Comparison of ENCODE assay signal across 9 mouse cellular contexts in the genomic region with DNA sequence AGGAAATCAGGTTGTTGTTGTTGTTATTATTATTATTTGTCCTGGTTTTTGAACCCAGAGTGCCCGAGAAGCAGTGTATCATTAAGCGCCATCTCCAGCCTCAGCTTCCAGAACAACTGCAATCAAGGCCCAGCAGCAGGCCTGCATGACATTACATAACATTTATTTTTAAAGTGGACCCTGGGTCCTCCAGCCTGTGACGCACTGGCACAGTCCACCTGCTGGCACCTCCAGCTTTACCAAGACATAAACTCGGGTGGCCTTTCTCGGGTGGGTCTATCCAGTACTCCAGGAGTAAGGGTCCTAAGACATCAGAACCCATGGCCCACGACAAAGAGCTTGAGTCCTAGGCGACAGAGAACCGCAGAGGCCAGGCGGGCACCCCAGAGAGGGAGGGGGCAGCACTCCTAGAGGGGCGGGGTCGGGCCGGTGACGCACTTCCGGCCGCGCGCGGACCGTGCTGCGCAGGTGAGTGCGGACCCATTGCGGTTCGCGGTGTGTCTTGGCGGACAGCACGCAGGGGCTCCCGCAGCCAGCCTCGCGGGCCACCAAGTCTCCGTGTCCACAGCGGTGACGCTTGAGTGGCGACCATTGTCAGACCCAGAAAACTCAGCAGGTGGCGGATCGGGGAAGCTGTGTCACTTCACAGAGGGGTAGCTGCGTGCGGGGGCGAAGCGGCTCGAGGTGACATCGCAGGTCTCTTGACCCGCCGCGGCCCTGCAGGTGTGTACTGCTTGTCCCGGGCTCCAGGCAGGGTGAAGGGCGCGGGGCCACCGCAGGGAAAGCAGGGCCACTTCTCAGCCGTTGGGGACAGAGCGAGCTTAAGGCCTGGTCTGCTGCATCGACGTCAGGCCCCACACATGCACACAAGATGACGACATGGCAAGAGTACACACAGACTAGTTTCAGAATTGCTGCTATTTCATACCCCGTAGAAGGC. TPM values are rescaled to one million over a fixed set of nuclear protein-coding genes. Genes with fewer than 3 reads are reported as not detected.
DNase-seq lines count a peak whose midpoint lies in the region; ATAC-seq and TF ChIP-seq lines count a peak whose summit lies in the region.
"Had no signal": no experiment of that assay in that cellular context is flagged by ENCODE, and none has a peak within 500 bp of the region (broad histone marks: within the 10 kb centered on the region; RNA-seq: fewer than 3 reads in every experiment).

Gene Zfp612, plus strand, starts transcription at position 465 of the 940 bp plus-strand sequence.

- H3K9me3 ChIP-seq in hindbrain, embryonic 16.5 days (ENCODE audit: control insufficient read depth, low read length) = no peaks in the 10 kb centered on the region

- no peaks in the 10 kb centered on the region; the same call in 1 of the 2 replicates for H3K27me3 ChIP-seq in hindbrain, embryonic 16.5 days (replicated peaks; ENCODE audit: control insufficient read depth, insufficient read depth, low read length)

- DNase-seq in cerebellum, postnatal 14 days = peak; percentile 89 to 90
- peak; percentile 72 to 73 for DNase-seq in frontal cortex, postnatal 36 days (ENCODE audit: low spot score in 2 of 2)
- DNase-seq in left cerebral cortex, adult 2 months (ENCODE audit: extremely low spot score in 1 of 2, low spot score in 2 of 2) = peak; percentile 78 to 81
- peak; percentile 62 for DNase-seq in lung, postnatal 36 days
- DNase-seq in right cerebral cortex, adult 18-20 months = peak; percentile 77

- 9% methylated on average over 37 of the region's 54 CpGs for WGBS in hindbrain, embryonic 16.5 days

- no peak for TF ChIP-seq CTCF in left cerebral cortex, adult 2 months (IDR thresholded peaks at IDR 0.05)

- peaks cover 15% of the 10 kb centered on the region for H3K36me3 ChIP-seq in hindbrain, embryonic 16.5 days (ENCODE audit: control insufficient read depth, insufficient read depth, low read length)

- H3K4me3 ChIP-seq in hindbrain, embryonic 16.5 days (ENCODE audit: low read length) = peak within 1 kb of the TSS; percentile 59
- peak within 1 kb of the TSS; percentile 61 for H3K4me3 ChIP-seq in left cerebral cortex, adult 2 months

- intact Hi-C loops in left cerebral cortex, adult 2 months (cut with DNase I) = loop anchor here (5.0 kb wide), 1 partner anchor 138 kb away; the partner anchor contains the start of gene Cmtr2

- peak within 1 kb of the TSS; percentile 80 for H3K9ac ChIP-seq in hindbrain, embryonic 16.5 days (ENCODE audit: low read depth, low read length)

- no peak within 1 kb of the TSS; the same call in 1 of the 2 replicates for H3K27ac ChIP-seq in hindbrain, embryonic 16.5 days (ENCODE audit: low read depth, low read length)
- H3K27ac ChIP-seq in left cerebral cortex, adult 2 months = peak within 1 kb of the TSS; percentile 83
- H3K27ac ChIP-seq: macrophage had no signal

- ATAC-seq in activated CD4-positive, CD25-positive, alpha-beta regulatory T cell, adult 4 months = peak; percentile 54
- peak; percentile 96 for ATAC-seq in hindbrain, embryonic 16.5 days
- ATAC-seq in erythroid progenitor cell, adult 5-6 weeks (replicated peaks; ENCODE audit: low FRiP score, poor library complexity, severe bottlenecking) = no peak

- peaks cover 15% of the 10 kb centered on the region for H3K4me1 ChIP-seq in hindbrain, embryonic 16.5 days (ENCODE audit: control insufficient read depth, insufficient read depth, low read depth, low read length)

- H3K4me2 ChIP-seq in hindbrain, embryonic 16.5 days (ENCODE audit: low read length) = peak within 1 kb of the TSS; percentile 60

RNA-seq across cellular contexts. Expression of gene Zfp612, which starts in this region (rescaled TPM):
- 1 to 10 TPM; 1.3 to 1.7 TPM for polyA plus RNA-seq in activated CD4-positive, CD25-positive, alpha-beta regulatory T cell, adult 4 months (2017; shearing (Covaris generic))
- 19.8 and 21.9 TPM in 2 replicates for polyA plus RNA-seq in hindbrain, embryonic 16.5 days (2015; fragmentation: Nextera tagmentation; extraction: Ambion mirVana)
- 10 to 100 TPM; 39.0 to 39.4 TPM for total RNA-seq in left cerebral cortex, adult 2 months (2021)
- not detected in 2 replicates for total RNA-seq in erythroid progenitor cell, adult 5-6 weeks (2015; ENCODE audit: low replicate concordance)
- total RNA-seq in erythroid progenitor cell, adult 5-6 weeks (2017; ENCODE audit: low replicate concordance) = not detected in 2 replicates
- polyA plus RNA-seq: macrophage had no signal

Comparison
In these comparisons a context has a peak if more than half of its experiments do, and no peak if none do; other contexts are left out.
1. RNA of gene Zfp612 (total RNA-seq): 39.0 to 39.4 TPM in left cerebral cortex, adult 2 months; not detected in erythroid progenitor cell, adult 5-6 weeks; every median in the first group is over 10 times any median in the second.
2. Peak in every context shown above with its lines, with median percentiles within 50 percentile points of each other: DNase-seq.